Mouse (Mus musculus) heart, postnatal 25 days (tissue): ENCODE data around the gene Trpm8. TPM values are rescaled to one million over a fixed set of nuclear protein-coding genes. Genes with fewer than 3 reads are reported as not detected.

Source experiments
- DNase-seq: peaks from one replicate; pipeline ENCODE4 v3.0.0; 2022; ENCODE audit warnings: low spot score
- intact Hi-C: fragments of 180-260 bp; cut with DNase I; formaldehyde crosslinking; loops from one replicate; pipeline ENCODE4 v1.15.1; 2025
- total RNA-seq, 2 experiments: library from RNA; stranded (reverse); gene quantifications; 2 replicates each; pipeline ENCODE4 v1.2.3; 2021

The Trpm8 gene
- total RNA-seq, 2 experiments from 2014 or later, result not detected

- intact Hi-C loops, result no loop called here
- DNase-seq, result no peak
These were observed 2.7 kb downstream of the Trpm8 start for GRCm38 (mm10) chr1:88280006-88280690.

- intact Hi-C loops, result no loop called here
- no peak for DNase-seq
These were observed 4.8 kb downstream of the Trpm8 start for GRCm38 (mm10) chr1:88282301-88282700.

- no peak for DNase-seq
- intact Hi-C loops, result no loop called here
These were observed 6.1 kb downstream of the Trpm8 start for GRCm38 (mm10) chr1:88283376-88284227.

- no peak for DNase-seq
- intact Hi-C loops, result no loop called here
These were observed 6.9 kb downstream of the Trpm8 start for GRCm38 (mm10) chr1:88284228-88284945.

- intact Hi-C loops, result no loop called here
- DNase-seq, result no peak
These were observed 7.5 kb downstream of the Trpm8 start for GRCm38 (mm10) chr1:88284946-88285320.

GRCm38 (mm10) chr1:88285652-88286051, 8.2 kb downstream of the Trpm8 start:
- DNase-seq, result no peak
- intact Hi-C loops, result no loop called here

GRCm38 (mm10) chr1:88286136-88286845, 8.8 kb downstream of the Trpm8 start:
- no peak for DNase-seq
- intact Hi-C loops, result no loop called here

GRCm38 (mm10) chr1:88286887-88287696, 9.6 kb downstream of the Trpm8 start:
- intact Hi-C loops, result no loop called here

GRCm38 (mm10) chr1:88287697-88287980, 10.2 kb downstream of the Trpm8 start:
- no peak for DNase-seq
- intact Hi-C loops, result no loop called here

More at GRCm38 (mm10) chr1:88286887-88287696, 9.6 kb downstream of the Trpm8 start:
- no peak for DNase-seq

GRCm38 (mm10) chr1:88288056-88288788, 10.8 kb downstream of the Trpm8 start:
- intact Hi-C loops, result no loop called here
- DNase-seq, result no peak

GRCm38 (mm10) chr1:88288789-88289127, 11.3 kb downstream of the Trpm8 start:
- DNase-seq, result no peak
- intact Hi-C loops, result no loop called here

- intact Hi-C loops, result no loop called here
- DNase-seq, result no peak
These were observed 11.7 kb downstream of the Trpm8 start for GRCm38 (mm10) chr1:88289152-88289551.

- intact Hi-C loops, result no loop called here
- no peak for DNase-seq
These were observed 12.5 kb downstream of the Trpm8 start for GRCm38 (mm10) chr1:88289917-88290316.

GRCm38 (mm10) chr1:88290511-88290910, 13.1 kb downstream of the Trpm8 start:
- no peak for DNase-seq

GRCm38 (mm10) chr1:88291409-88292005, 14.0 kb downstream of the Trpm8 start:
- intact Hi-C loops, result no loop called here
- DNase-seq, result no peak

More at GRCm38 (mm10) chr1:88290511-88290910, 13.1 kb downstream of the Trpm8 start:
- intact Hi-C loops, result no loop called here

GRCm38 (mm10) chr1:88292057-88292456, 14.6 kb downstream of the Trpm8 start:
- intact Hi-C loops, result no loop called here
- DNase-seq, result no peak

GRCm38 (mm10) chr1:88294650-88295049, 17.2 kb downstream of the Trpm8 start:
- intact Hi-C loops, result no loop called here
- no peak for DNase-seq

GRCm38 (mm10) chr1:88296171-88296920, 18.9 kb downstream of the Trpm8 start:
- intact Hi-C loops, result no loop called here
- DNase-seq, result no peak
